Mouse (Mus musculus): ENCODE measurements at regions not wholly inside any gene's neighbourhood (a gene's known extent, or its start where the extent isn't known, plus 50 kb on each side); places are given as distances from the start of the nearest gene placed in this dataset.
A peak's percentile ranks its signal among the peaks of the same experiment; 100 is the strongest.

GRCm38 (mm10) chr13:32541611-32542010, 203.1 kb upstream of the Gmds start:
- DNase-seq (ENCODE audit: low spot score in 2 of 2) = no peak

DNA sequence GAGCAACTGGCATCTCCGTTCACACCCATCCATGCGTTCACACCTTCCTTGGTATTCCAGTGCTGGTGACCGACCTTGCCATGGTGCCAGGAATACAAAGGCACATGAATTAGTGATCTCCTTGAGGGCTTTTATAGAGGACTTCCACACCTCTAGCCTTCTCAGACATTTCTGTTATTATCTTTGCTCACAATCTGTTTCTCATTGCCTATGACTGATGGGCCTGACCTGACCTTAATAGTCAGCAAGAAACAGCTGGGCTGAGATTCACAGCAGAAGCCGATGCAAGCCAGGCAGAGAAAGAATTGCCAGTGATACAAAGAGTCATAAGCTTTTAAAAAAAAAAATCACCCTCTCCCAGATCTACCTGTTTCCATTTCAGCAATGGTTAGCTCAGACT, 197.7 kb upstream of the Gmds start:
- no peak for DNase-seq (ENCODE audit: low spot score in 2 of 2)

- no peak for DNase-seq (ENCODE audit: low spot score in 2 of 2)
Observed at GRCm38 (mm10) chr13:32535602-32536001, 197.1 kb upstream of the Gmds start.

GRCm38 (mm10) chr13:32530926-32531512, 192.5 kb upstream of the Gmds start:
- no peak for DNase-seq (ENCODE audit: low spot score in 2 of 2)

DNA sequence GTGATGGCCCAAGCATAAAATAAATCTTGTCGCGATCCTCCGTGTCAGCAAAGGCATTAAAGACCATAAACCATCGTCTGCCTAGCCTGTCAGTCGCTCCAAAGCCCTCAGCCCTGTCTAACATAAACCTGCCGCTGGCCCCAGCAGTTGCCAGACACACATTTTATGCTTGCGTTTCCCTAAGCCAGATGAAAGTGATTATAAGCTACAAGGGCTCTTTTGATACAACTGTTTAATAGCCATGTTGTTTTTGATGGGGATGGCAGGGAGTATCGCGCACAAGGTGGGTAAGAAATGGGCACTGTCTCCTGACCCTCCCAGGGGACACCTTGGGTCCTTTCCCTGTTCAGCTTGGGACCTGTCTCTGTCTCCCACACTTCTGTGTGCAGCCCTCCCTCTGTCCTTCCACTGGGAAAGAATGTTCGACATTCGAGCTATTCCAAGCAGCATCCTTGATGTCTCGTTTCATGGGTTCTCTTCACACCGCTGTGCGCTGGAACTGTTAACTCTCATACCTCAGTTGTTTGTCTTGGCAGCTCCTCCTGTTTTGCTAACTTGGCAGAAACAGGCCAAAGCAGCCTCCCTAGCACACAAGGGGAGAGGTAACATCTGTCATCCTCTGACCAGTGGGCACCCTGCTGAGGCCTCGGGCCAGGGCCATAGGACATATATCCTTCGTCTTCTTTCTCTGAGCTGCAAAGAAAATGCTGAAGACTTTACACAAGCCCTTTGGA, 180.2 kb upstream of the Gmds start:
- no peak for DNase-seq (ENCODE audit: low spot score in 2 of 2)

- no peak for DNase-seq (ENCODE audit: low spot score in 2 of 2)
Observed at GRCm38 (mm10) chr13:32517514-32517913, 179.0 kb upstream of the Gmds start.

- DNase-seq (ENCODE audit: low spot score in 2 of 2) = no peak
Observed at GRCm38 (mm10) chr13:32509231-32510023, 170.9 kb upstream of the Gmds start.

- no peak for DNase-seq (ENCODE audit: low spot score in 2 of 2)
Observed at GRCm38 (mm10) chr13:32508447-32508846, 169.9 kb upstream of the Gmds start.

DNA sequence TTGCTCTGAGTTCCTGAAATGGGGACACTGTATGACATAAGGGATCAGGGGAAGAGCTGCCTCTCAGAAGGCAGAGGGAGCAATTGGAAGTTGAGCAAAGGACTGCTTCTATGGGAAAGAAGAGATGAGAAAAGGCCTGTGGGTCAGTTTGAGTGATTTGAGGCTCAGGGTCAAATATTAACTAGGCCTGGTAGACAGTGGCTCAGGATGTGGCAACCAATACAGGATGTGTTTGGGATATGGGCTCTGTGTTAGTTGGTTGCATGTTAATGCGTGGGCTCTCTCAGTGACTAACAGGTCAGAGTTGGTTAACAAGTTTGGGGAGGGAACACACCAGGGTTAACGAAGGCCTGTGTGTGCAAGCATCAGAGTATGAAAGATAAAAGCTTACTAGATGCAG, 169.3 kb upstream of the Gmds start:
- no peak for DNase-seq (ENCODE audit: low spot score in 2 of 2)

GRCm38 (mm10) chr13:32498205-32498790, 159.8 kb upstream of the Gmds start:
- DNase-seq (ENCODE audit: low spot score in 2 of 2) = no peak

DNA sequence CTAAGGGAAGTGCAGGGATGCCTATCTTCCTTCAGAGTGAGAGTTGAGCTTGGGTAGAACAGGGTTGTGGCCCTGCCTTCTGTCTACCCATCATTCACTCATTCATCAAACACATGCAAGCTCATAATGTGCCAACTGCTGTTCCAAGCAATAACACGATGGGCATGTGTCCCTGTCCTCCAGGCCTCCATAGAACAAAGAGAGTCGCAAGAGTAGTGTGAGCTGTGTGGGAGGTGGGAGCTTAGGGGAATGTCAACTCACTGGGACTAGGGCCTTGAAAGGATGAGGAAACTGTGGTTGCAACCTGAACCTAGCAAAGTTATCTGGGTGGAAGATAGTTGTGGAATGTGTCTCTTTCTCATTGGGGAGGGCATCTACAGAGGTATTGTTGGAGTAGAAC, 157.7 kb upstream of the Gmds start:
- DNase-seq (ENCODE audit: low spot score in 2 of 2) = no peak

DNA sequence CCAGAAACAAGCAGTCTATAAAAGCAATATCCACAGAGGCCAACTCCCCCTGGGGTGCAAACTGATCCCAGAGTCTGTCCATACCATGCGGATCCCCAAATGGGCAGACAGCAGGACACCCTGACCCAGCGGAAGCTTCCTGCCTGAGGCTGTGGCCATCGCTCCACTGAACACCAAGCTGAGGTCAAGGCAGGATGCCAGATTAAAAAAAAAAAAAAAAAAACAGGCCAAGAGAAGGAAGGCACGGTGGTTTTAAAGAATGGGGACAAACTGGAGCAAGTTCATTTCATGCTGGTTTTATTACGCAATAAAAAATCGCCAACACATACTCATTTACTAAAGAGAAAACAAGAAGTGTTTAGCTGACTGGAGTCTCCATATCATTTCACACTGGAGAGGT, 156.5 kb upstream of the Gmds start:
- no peak for DNase-seq (ENCODE audit: low spot score in 2 of 2)

- DNase-seq (ENCODE audit: low spot score in 2 of 2) = no peak
Observed at GRCm38 (mm10) chr13:32493806-32494205, 155.3 kb upstream of the Gmds start.

- DNase-seq (ENCODE audit: low spot score in 2 of 2) = peak; percentile 53 to 60
Observed at GRCm38 (mm10) chr13:32493309-32493708, 154.8 kb upstream of the Gmds start.

DNA sequence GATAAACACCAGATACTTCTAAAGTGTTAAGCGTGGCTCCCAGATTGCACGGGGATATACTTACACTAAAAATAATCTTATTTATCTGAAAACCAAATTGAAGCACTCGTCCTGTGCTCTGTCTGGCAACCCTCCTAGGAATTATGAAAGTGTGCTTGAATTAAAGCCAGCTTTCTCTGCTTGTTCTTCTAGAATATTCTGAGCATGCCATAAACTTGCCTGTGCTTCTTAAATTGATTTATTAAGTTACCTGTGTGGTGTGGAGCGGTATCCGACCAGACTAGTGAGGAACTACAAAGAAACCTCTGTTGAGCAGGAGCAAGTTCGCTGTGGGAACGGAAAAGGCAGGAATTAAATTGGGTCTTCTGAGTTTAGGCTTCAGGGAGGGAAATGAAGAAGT, 154.0 kb upstream of the Gmds start:
- peak in 1 of 2 experiments; percentile 16 for DNase-seq (ENCODE audit: low spot score in 2 of 2)

DNA sequence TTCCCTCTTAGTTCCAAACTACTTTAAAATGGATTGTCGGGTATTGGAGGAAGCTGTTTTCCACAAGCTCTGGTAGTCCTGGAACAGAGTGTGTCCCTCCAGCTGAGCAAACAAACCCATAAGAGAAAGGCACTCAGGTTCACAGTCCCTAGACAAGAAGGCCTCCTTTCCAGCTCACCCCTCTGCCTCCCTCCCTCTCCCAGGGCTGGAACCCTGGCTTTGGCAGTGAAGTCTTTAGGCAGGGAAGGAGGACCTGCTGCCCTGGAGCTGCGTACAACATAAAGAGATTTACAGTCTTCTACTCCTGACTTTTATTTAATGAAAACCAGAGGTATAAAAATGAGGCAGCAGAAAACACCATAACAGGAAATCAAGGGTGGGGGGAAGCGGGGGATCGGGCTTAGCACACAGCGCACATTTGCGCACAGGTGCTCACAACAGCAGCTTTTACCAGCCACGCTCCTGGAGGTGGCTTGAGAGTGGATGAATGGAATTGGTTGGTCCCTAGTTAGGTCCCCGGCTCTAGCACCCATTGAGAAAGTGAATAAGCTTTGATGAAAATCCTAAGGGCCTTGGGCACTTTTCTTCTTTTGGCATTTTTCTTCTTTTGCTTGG, 143.0 kb upstream of the Gmds start:
- no peak for DNase-seq (ENCODE audit: low spot score in 2 of 2)

GRCm38 (mm10) chr13:32480029-32480428, 141.5 kb upstream of the Gmds start:
- DNase-seq (ENCODE audit: low spot score in 2 of 2) = no peak

DNA sequence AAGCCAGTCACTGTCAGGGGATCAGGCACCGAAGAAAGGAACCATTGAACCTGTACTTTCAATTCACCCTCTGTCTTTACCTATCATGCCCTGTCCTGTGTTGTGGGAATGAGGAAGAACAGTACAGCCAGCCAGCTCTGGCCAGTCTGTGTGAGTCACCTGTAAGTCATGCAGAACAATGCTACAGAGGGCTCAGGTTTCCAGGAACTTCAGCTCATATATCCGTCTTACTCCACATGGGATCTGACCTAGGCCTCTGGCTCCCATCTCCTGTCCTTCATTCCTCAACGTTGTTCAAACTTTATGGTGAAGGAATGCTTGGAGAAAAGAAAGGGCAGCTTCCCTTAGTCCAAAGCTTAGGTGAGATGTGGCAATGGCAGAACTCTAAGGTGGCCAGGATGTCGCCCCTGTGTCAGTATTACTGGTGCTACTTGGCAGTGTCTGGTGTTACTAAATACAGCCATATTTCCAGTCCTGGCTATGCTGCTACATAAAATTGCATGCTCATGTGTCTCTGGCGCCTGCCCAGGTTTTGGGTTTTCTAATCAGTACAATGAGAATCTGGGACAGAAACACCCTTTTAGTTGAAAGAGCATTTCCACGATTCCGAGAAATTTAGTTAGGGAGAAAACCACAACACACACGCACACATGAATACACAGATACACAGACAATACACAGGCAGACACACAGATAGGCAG, 140.7 kb upstream of the Gmds start:
- peak; percentile 29 to 41 for DNase-seq (ENCODE audit: low spot score in 2 of 2)

DNA sequence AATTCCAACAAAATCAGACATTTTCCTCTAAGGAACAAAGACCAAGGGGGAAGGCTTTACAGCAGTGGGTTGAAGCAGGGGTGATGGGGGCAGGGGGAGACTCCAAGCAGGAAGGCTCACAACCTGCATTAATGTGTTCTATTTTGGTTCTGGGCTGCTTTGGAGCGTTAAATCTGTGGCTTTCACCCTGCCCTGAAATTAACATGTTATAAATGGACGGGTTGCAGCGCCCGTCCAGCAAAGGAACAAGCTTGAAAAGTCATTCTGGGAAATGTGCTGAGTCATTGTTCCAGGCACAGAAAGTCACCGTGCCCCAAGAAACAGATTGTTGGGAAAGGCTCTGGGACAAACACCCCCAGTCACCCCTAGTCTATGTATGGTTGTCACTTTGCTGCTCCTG, 127.2 kb upstream of the Gmds start:
- no peak for DNase-seq (ENCODE audit: low spot score in 2 of 2)

DNA sequence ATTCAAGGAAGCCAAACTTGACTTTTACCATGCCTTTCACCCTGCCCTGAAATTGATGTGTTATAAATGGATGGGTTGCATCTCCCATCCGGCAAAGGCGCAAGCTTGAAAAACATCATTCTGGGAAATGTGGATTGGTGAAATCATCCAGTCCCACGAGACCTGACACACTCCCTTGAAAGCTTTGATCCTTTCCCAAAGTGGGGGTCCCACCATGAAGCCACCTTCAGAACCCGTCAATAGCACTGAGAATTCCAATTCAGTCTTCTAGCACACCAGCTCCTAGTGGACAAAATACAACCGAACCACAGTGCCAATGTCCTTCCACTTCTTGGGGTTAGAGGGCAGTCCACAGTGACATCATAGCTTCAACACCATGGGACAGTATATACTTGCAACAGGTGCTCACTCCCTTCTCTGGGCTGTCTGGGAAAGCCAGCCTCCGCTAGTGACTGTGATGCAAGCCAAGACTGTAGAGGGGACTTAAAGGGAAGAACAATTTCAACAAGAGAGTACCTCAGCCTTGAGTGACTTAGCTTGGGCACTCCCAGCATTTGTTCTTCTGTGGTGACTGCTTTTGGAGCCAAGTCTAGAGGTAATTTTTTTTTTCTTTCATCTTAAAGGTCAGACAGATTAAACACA, 126.6 kb upstream of the Gmds start:
- no peak for DNase-seq (ENCODE audit: low spot score in 2 of 2)
